Mouse (Mus musculus) midbrain, embryonic 16.5 days (tissue): Measurements from ENCODE around the gene Dync1i1. TPM values are rescaled to one million over a fixed set of nuclear protein-coding genes. Genes with fewer than 3 reads are reported as not detected.

Source experiments
- ATAC-seq: fragments of 200-750 bp; cut with Nextera tagmentation; 2 replicates; pipeline ENCODE4 v1.8.0; 2017; ENCODE audit warnings: moderate TSS enrichment
- H3K27ac ChIP-seq: fragments of 300-500 bp; sonication (generic); 2 replicates; pipeline ENCODE4 v1.5.1; 2014; ENCODE audit warnings: mild to moderate bottlenecking, low read length, mixed read lengths
- H3K27me3 ChIP-seq: fragments of 300-500 bp; sonication (generic); 2 replicates; pipeline ENCODE4 v1.6.1; 2014; ENCODE audit warnings: low read depth, low read length, mixed read lengths; ENCODE audit not compliant: control insufficient read depth, insufficient read depth
- H3K36me3 ChIP-seq: fragments of 300-500 bp; sonication (generic); 2 replicates; pipeline ENCODE4 v1.6.1; 2014; ENCODE audit warnings: mild to moderate bottlenecking, low read length, moderate library complexity, mixed read lengths; ENCODE audit not compliant: control insufficient read depth, insufficient read depth
- H3K4me1 ChIP-seq: fragments of 300-500 bp; sonication (generic); 2 replicates; pipeline ENCODE4 v1.6.1; 2014; ENCODE audit warnings: mild to moderate bottlenecking, low read length, mixed read lengths; ENCODE audit not compliant: control insufficient read depth, insufficient read depth
- H3K4me2 ChIP-seq: fragments of 300-500 bp; sonication (generic); 2 replicates; pipeline ENCODE4 v1.6.1; 2014; ENCODE audit warnings: mild to moderate bottlenecking, low read length, mixed read lengths
- H3K4me3 ChIP-seq: fragments of 300-500 bp; sonication (generic); 2 replicates; pipeline ENCODE4 v1.5.1; 2014; ENCODE audit warnings: low read depth, mild to moderate bottlenecking, low read length, moderate library complexity, mixed read lengths
- H3K9ac ChIP-seq: fragments of 300-500 bp; sonication (generic); 2 replicates; pipeline ENCODE4 v1.6.1; 2014; ENCODE audit warnings: low read depth, low read length, mixed read lengths
- H3K9me3 ChIP-seq: fragments of 300-500 bp; sonication (generic); replicated peaks from 2 replicates; pipeline ENCODE4 v1.6.1; 2014; ENCODE audit warnings: mild to moderate bottlenecking, low read length, mixed read lengths; ENCODE audit not compliant: control insufficient read depth, poor library complexity, severe bottlenecking
- WGBS: fragments of 180-500 bp; shearing (Covaris S2); extraction: QIAGEN DNeasy Blood & Tissue Kit; methylation state at CpG from one replicate; pipeline ENCODE4 v1.1.7; 2014; 5-methylcytosine and 5-hydroxymethylcytosine counted together
- polyA plus RNA-seq: library from polyadenylated mRNA; unstranded; fragments of >200 nt; fragmentation: Nextera tagmentation; extraction: Ambion mirVana; gene quantifications from 2 replicates; pipeline ENCODE4 v1.2.1, GENCODE M21; 2015

The Dync1i1 gene
- polyA plus RNA-seq, 1 experiment from 2014 or later: 43.1 TPM

DNA sequence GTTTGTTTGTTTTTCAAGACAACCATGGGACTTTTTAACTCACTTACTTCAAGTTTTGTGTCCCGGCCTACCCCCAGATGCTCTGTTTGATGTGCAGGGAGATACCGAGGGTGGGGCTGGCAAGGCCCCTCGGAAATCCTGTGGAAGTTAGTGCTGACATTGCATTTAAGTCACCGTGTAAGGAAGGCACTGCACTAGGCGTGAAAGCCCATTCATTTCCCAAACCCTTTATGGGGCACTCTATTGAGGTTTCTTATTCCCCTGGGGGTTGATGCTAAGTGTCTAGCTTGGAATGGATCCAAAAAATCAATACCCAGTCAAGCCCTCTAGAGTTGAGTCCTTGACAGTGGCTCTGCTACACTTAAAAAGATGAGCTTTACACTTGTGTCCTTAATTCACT is 27.2 kb downstream of the Dync1i1 start:
- no peaks in the 10 kb centered on the region for H3K36me3 ChIP-seq
- ATAC-seq: 0 out of 2 replicates have a peak, but pooled peaks have one; percentile 54
- H3K4me2 ChIP-seq: no peak overlapping the region
- H3K9ac ChIP-seq: no peak overlapping the region
- no peak overlapping the region for H3K4me3 ChIP-seq
- H3K9me3 ChIP-seq: no peaks in the 10 kb centered on the region
- H3K27ac ChIP-seq: no peak overlapping the region
- WGBS: 48% methylated on average over 5 of the region's 5 CpGs
- no peaks in the 10 kb centered on the region for H3K27me3 ChIP-seq
- H3K4me1 ChIP-seq: no peaks in the 10 kb centered on the region

DNA sequence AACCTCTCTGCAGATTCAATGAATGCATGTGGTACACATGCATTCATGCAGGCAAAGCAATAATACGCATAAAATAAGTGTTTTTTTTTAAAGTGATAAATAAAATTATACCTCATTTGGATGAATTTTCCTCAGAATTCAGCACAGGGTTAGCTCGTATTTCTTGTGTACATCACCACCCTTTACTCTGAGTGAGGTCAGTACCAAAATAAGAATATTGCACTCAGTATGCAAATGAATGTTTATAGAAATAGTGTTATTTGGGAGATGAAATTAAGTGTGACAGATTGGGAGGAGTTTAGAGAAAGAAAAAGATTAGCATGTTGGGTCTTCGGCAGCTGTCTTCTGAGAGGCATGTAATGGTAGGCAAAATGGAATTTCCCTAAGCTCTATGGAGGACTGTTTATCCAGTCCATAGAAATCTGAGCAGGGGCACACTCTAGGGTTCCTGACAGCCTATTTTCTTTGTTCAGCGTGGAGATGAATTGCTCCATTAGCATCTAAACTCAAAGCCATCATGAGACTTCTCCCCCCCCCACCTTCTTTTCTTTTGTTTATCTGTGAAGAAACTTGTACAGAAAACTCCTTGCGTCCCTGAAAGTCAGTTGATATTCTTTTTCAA is 31.2 kb downstream of the Dync1i1 start:
- Histone ChIP-seq H3K27me3 (no peaks in the 10 kb centered on the region), H3K9me3 (no peaks in the 10 kb centered on the region), H3K4me1 (no peaks in the 10 kb centered on the region), H3K36me3 (no peaks in the 10 kb centered on the region), H3K27ac (no peak overlapping the region), H3K4me2 (no peak overlapping the region), H3K9ac (no peak overlapping the region), H3K4me3 (no peak overlapping the region)
- 30% methylated on average over 5 of the region's 5 CpGs for WGBS
- no peak for ATAC-seq

DNA sequence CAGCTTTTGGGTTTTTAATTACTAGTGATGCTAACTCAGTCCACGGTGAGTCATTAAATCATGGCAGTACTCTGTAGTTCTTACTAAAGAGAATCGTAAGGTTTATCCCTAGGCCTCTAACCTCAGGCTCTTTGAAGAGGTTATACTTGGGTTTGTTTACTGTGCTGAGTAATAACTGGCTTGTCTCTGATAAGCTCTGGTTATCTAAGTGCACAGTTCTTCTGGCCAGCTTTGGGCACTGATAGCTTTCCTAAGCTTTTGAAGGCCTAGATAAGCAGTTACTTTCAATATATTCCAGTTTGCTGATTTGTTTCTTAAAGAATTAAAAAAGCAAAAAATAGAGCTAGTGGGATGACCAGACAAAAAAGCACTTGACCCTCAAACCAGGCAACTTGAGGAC is 37.5 kb downstream of the Dync1i1 start:
- Histone ChIP-seq H3K27ac (no peak overlapping the region), H3K27me3 (no peaks in the 10 kb centered on the region), H3K4me3 (no peak overlapping the region), H3K9me3 (no peaks in the 10 kb centered on the region), H3K4me1 (no peaks in the 10 kb centered on the region), H3K36me3 (no peaks in the 10 kb centered on the region), H3K4me2 (no peak overlapping the region), H3K9ac (no peak overlapping the region)
- WGBS: 85% methylated on average over 2 of the region's 2 CpGs
- ATAC-seq: no peak

DNA sequence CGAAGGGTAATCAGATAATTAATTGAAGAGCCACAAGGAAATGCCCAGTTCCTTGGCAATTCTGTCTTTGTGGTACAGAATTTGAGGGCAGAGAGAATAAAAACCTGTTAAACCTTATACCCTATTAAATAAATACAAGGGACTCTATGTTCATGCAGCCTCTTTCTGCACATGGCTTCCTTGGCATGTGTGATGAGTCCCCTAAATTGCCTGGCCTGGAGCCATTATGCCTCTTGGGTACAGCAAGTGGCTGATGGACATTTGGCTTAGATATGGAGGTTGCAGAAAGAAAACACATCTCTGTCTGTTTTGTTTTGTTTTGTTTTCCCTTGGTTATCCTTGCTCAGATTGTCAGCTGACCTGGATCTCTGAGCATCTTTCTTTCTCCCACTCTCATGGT is 43.1 kb downstream of the Dync1i1 start:
- Histone ChIP-seq H3K9me3 (no peaks in the 10 kb centered on the region), H3K4me1 (no peaks in the 10 kb centered on the region), H3K4me3 (no peak overlapping the region), H3K27ac (no peak overlapping the region), H3K4me2 (no peak overlapping the region), H3K9ac (no peak overlapping the region), H3K36me3 (no peaks in the 10 kb centered on the region), H3K27me3 (no peaks in the 10 kb centered on the region)
- ATAC-seq: no peak
- 85% methylated on average over 1 of the region's 1 CpGs for WGBS

DNA sequence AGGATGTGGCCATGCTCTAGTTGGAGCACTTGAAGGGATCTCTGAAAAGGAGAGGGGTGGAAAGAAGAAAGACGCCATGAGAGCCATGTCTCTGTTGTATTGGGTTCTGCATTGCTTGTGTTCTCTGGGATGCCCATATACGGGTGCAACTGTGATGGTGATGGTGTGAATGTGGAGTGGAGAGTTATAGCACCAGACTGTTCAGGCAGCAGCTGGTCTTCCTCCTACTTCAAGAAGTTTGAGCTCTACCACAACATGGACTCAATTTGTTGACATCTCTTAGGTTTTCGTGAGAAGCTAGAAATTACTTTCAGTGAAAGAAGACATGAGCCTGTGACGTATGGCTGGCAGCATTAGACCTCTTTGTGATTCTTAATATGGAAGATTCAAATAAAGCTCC is 44.8 kb downstream of the Dync1i1 start:
- Histone ChIP-seq H3K4me3 (no peak overlapping the region), H3K27me3 (no peaks in the 10 kb centered on the region), H3K4me1 (no peaks in the 10 kb centered on the region), H3K27ac (no peak overlapping the region), H3K9ac (no peak overlapping the region), H3K9me3 (no peaks in the 10 kb centered on the region), H3K4me2 (no peak overlapping the region), H3K36me3 (no peaks in the 10 kb centered on the region)
- WGBS: 94% methylated on average over 4 of the region's 4 CpGs
- no peak for ATAC-seq

DNA sequence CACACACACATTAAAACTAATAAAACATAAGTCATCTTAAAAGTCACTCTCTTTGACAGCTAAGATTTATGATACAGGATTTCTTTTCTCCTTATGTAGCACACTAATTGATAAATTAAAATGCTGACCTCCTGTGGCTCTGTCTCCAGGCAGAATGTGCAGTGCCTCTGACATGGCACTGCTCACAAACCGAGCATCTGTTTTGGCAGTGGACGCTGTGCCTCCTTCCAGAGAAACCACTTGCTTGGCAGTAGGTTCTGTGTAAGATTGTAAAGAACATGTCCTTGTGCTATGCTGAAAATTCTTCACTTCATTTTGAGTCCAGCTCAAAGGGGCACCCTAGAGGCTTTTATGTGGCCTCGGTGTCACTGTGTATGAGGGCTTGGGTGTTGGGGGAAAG is 50.0 kb downstream of the Dync1i1 start:
- H3K27me3 ChIP-seq: no peaks in the 10 kb centered on the region
- no peak overlapping the region for H3K4me2 ChIP-seq
- H3K9me3 ChIP-seq: no peaks in the 10 kb centered on the region
- no peaks in the 10 kb centered on the region for H3K4me1 ChIP-seq
- H3K27ac ChIP-seq: no peak overlapping the region
- no peak for ATAC-seq
- no peak overlapping the region for H3K9ac ChIP-seq
- no peak overlapping the region for H3K4me3 ChIP-seq
- 68% methylated on average over 3 of the region's 3 CpGs for WGBS
- no peaks in the 10 kb centered on the region for H3K36me3 ChIP-seq

DNA sequence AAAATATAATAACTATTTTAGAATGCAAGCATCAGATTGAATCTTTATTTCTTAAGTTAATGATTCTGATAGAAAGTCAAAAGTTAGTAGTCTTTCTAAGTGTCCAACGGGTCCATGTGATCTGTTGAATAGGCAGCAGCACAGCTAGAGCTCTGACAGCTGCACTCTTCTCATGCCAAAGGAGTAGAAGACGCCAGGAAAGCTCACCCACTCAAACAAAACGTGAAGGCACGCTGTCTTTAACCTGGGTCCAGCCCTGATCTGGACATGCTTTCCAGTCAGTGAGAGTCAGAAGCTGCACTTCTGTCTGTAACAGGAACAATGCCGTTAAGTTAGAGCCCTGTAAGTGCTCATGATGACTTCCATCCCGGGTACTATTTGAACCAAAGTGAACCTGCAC is 56.3 kb downstream of the Dync1i1 start:
- no peak overlapping the region for H3K9ac ChIP-seq
- 90% methylated on average over 6 of the region's 6 CpGs for WGBS
- H3K4me1 ChIP-seq: no peaks in the 10 kb centered on the region
- no peak overlapping the region for H3K4me2 ChIP-seq
- no peaks in the 10 kb centered on the region for H3K27me3 ChIP-seq
- no peak overlapping the region for H3K4me3 ChIP-seq
- ATAC-seq: no peak
- no peaks in the 10 kb centered on the region for H3K36me3 ChIP-seq
- no peak overlapping the region for H3K27ac ChIP-seq
- no peaks in the 10 kb centered on the region for H3K9me3 ChIP-seq

DNA sequence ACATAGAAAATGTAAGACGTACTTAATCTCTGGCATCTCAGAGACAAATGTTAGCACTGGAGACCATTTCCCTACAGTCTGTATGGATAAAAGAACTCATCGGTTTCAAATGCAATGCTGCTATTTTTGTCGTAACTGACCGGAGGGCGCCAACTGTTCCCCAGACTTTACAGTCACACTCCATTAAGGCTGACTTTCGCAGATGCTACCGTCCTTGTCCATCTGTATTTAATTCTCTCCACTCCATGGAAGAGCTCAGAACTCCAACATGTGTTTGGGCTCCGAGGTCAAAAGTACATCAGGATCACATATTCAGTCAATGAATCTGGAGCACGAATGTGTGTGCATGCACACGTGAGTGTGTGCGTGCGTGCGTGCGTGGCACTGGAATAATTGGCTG is 58.4 kb downstream of the Dync1i1 start:
- no peak for ATAC-seq
- H3K4me3 ChIP-seq: no peak overlapping the region
- H3K4me1 ChIP-seq: no peaks in the 10 kb centered on the region
- 88% methylated on average over 14 of the region's 14 CpGs for WGBS
- no peaks in the 10 kb centered on the region for H3K9me3 ChIP-seq
- no peak overlapping the region for H3K27ac ChIP-seq
- H3K4me2 ChIP-seq: no peak overlapping the region
- H3K9ac ChIP-seq: no peak overlapping the region
- H3K36me3 ChIP-seq: no peaks in the 10 kb centered on the region
- no peaks in the 10 kb centered on the region for H3K27me3 ChIP-seq

DNA sequence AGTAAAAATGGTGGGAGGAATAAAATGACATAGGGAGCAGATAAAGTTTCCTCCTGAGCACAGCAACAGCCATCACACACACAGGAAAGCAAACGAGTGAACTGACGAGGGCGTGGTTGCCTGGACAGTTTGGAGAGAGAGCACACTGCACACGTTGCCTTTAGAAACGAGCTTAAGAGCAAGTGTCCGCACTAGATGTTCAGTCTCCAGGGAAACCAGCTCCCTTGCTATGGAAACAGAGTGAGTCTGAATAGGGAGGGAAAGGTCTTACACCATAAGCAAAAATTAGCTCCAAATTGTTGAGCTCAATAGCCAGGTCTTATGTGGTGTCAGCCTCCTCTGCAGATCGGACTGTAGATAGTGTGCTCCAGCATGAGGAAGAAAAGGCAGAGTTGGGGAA is 65.2 kb downstream of the Dync1i1 start:
- WGBS: 37% methylated on average over 7 of the region's 7 CpGs
- Histone ChIP-seq H3K4me2 (no peak overlapping the region), H3K36me3 (no peaks in the 10 kb centered on the region), H3K4me3 (no peak overlapping the region), H3K9me3 (no peaks in the 10 kb centered on the region), H3K4me1 (no peaks in the 10 kb centered on the region), H3K27me3 (no peaks in the 10 kb centered on the region), H3K9ac (no peak overlapping the region), H3K27ac (no peak overlapping the region)
- ATAC-seq: no peak
